Mouse (Mus musculus): ENCODE data around the gene Paf1. TPM values are rescaled to one million over a fixed set of nuclear protein-coding genes. Genes with fewer than 3 reads are reported as not detected.

The Paf1 gene
- polyA plus RNA-seq, 1 experiment from 2014 or later, result 97.4 TPM

GRCm38 (mm10) chr7:28368276-28368920 lies 24.4 kb upstream of the Paf1 start:
- no peaks in the 10 kb centered on the region for H3K27me3 ChIP-seq (ENCODE audit: insufficient read depth, low read length)
- peaks cover 21% of the 10 kb centered on the region for H3K4me1 ChIP-seq (ENCODE audit: insufficient read depth, low read length)

GRCm38 (mm10) chr7:28370051-28370450 lies 22.7 kb upstream of the Paf1 start:
- peak overlapping the region; percentile 92 for H3K4me3 ChIP-seq (ENCODE audit: low read length)
- H3K36me3 ChIP-seq (ENCODE audit: insufficient read depth, low read length), result peaks cover 44% of the 10 kb centered on the region
- H3K4me2 ChIP-seq (replicated peaks; ENCODE audit: low read depth, low read length), result peak overlapping the region; percentile 85
- H3K9me3 ChIP-seq (ENCODE audit: low read length), result no peaks in the 10 kb centered on the region
- H3K27ac ChIP-seq (ENCODE audit: low read length), result no peak overlapping the region
- peak overlapping the region; percentile 95 for H3K9ac ChIP-seq (replicated peaks; ENCODE audit: low read length)
- peaks cover 36% of the 10 kb centered on the region for H3K4me1 ChIP-seq (ENCODE audit: insufficient read depth, low read length)
- no peak for ATAC-seq (ENCODE audit: low FRiP score, low TSS enrichment)
- 91% methylated on average over 14 of the region's 14 CpGs for WGBS
- no peaks in the 10 kb centered on the region for H3K27me3 ChIP-seq (ENCODE audit: insufficient read depth, low read length)

More at GRCm38 (mm10) chr7:28368276-28368920, 24.4 kb upstream of the Paf1 start:
- H3K27ac ChIP-seq (ENCODE audit: low read length), result no peak overlapping the region
- H3K4me3 ChIP-seq (ENCODE audit: low read length), result no peak overlapping the region
- H3K9ac ChIP-seq (replicated peaks; ENCODE audit: low read length), result no peak overlapping the region
- ATAC-seq (ENCODE audit: low FRiP score, low TSS enrichment), result no peak
- WGBS, result 95% methylated on average over 16 of the region's 16 CpGs
- H3K36me3 ChIP-seq (ENCODE audit: insufficient read depth, low read length), result peaks cover 58% of the 10 kb centered on the region
- H3K9me3 ChIP-seq (ENCODE audit: low read length), result no peaks in the 10 kb centered on the region
- H3K4me2 ChIP-seq (replicated peaks; ENCODE audit: low read depth, low read length), result no peak overlapping the region

GRCm38 (mm10) chr7:28370977-28371513 lies 21.7 kb upstream of the Paf1 start:
- no peak for ATAC-seq (ENCODE audit: low FRiP score, low TSS enrichment)
- H3K4me2 ChIP-seq (replicated peaks; ENCODE audit: low read depth, low read length), result peak overlapping the region; percentile 85
- H3K36me3 ChIP-seq (ENCODE audit: insufficient read depth, low read length), result peaks cover 38% of the 10 kb centered on the region
- peak overlapping the region; percentile 97 for H3K27ac ChIP-seq (ENCODE audit: low read length)
- H3K4me3 ChIP-seq (ENCODE audit: low read length), result peak overlapping the region; percentile 92
- H3K9me3 ChIP-seq (ENCODE audit: low read length), result no peaks in the 10 kb centered on the region
- peaks cover 43% of the 10 kb centered on the region for H3K4me1 ChIP-seq (ENCODE audit: insufficient read depth, low read length)
- H3K27me3 ChIP-seq (ENCODE audit: insufficient read depth, low read length), result no peaks in the 10 kb centered on the region
- H3K9ac ChIP-seq (replicated peaks; ENCODE audit: low read length), result peak overlapping the region; percentile 95
- WGBS, result 2% methylated on average over 11 of the region's 11 CpGs

GRCm38 (mm10) chr7:28371514-28371989 lies 21.2 kb upstream of the Paf1 start:
- ATAC-seq (ENCODE audit: low FRiP score, low TSS enrichment), result peak; percentile 10
- WGBS, result under 1% methylated on average over 39 of the region's 43 CpGs
- H3K4me3 ChIP-seq (ENCODE audit: low read length), result peak overlapping the region; percentile 92

GRCm38 (mm10) chr7:28372251-28373108 lies 20.3 kb upstream of the Paf1 start, which contains the start of gene Plekhg2:
Gene Plekhg2 (minus strand): TSS chr7:28372599.
- Histone ChIP-seq H3K4me1 (ENCODE audit: insufficient read depth, low read length) (peaks cover 52% of the 10 kb centered on the region), H3K36me3 (ENCODE audit: insufficient read depth, low read length) (peaks cover 28% of the 10 kb centered on the region), H3K4me3 (ENCODE audit: low read length) (peak within 1 kb of the TSS; percentile 92), H3K27me3 (ENCODE audit: insufficient read depth, low read length) (no peaks in the 10 kb centered on the region), H3K9ac (replicated peaks; ENCODE audit: low read length) (peak within 1 kb of the TSS; percentile 95), H3K27ac (ENCODE audit: low read length) (peak within 1 kb of the TSS; percentile 97), H3K9me3 (ENCODE audit: low read length) (no peaks in the 10 kb centered on the region), H3K4me2 (replicated peaks; ENCODE audit: low read depth, low read length) (peak within 1 kb of the TSS; percentile 85)
- under 1% methylated on average over 63 of the region's 66 CpGs for WGBS
- ATAC-seq (ENCODE audit: low FRiP score, low TSS enrichment), result peak; percentile 92

More at GRCm38 (mm10) chr7:28371514-28371989, 21.2 kb upstream of the Paf1 start:
- Histone ChIP-seq H3K27ac (ENCODE audit: low read length) (peak overlapping the region; percentile 97), H3K9ac (replicated peaks; ENCODE audit: low read length) (peak overlapping the region; percentile 95), H3K4me2 (replicated peaks; ENCODE audit: low read depth, low read length) (peak overlapping the region; percentile 85), H3K9me3 (ENCODE audit: low read length) (no peaks in the 10 kb centered on the region), H3K36me3 (ENCODE audit: insufficient read depth, low read length) (peaks cover 36% of the 10 kb centered on the region), H3K4me1 (ENCODE audit: insufficient read depth, low read length) (peaks cover 45% of the 10 kb centered on the region), H3K27me3 (ENCODE audit: insufficient read depth, low read length) (no peaks in the 10 kb centered on the region)

GRCm38 (mm10) chr7:28373131-28373581 lies 19.6 kb upstream of the Paf1 start:
- H3K4me1 ChIP-seq (ENCODE audit: insufficient read depth, low read length), result peaks cover 59% of the 10 kb centered on the region
- H3K9me3 ChIP-seq (ENCODE audit: low read length), result no peaks in the 10 kb centered on the region
- WGBS, result under 1% methylated on average over 9 of the region's 9 CpGs
- H3K4me2 ChIP-seq (replicated peaks; ENCODE audit: low read depth, low read length), result peak overlapping the region; percentile 85
- peak overlapping the region; percentile 92 for H3K4me3 ChIP-seq (ENCODE audit: low read length)
- no peaks in the 10 kb centered on the region for H3K27me3 ChIP-seq (ENCODE audit: insufficient read depth, low read length)
- H3K27ac ChIP-seq (ENCODE audit: low read length), result peak overlapping the region; percentile 97
- ATAC-seq (ENCODE audit: low FRiP score, low TSS enrichment), result peak; percentile 1
- H3K9ac ChIP-seq (replicated peaks; ENCODE audit: low read length), result peak overlapping the region; percentile 57
- peaks cover 27% of the 10 kb centered on the region for H3K36me3 ChIP-seq (ENCODE audit: insufficient read depth, low read length)

- H3K36me3 ChIP-seq (ENCODE audit: insufficient read depth, low read length), result peaks cover 19% of the 10 kb centered on the region
- whole genome bisulfite sequencing, result 73% methylated on average over 7 of the region's 7 CpGs
- peaks cover 57% of the 10 kb centered on the region for H3K4me1 ChIP-seq (ENCODE audit: insufficient read depth, low read length)
Observed at GRCm38 (mm10) chr7:28373891-28374495, 18.8 kb upstream of the Paf1 start.

GRCm38 (mm10) chr7:28374647-28375046 lies 18.1 kb upstream of the Paf1 start:
- Histone ChIP-seq H3K36me3 (ENCODE audit: insufficient read depth, low read length) (peaks cover 13% of the 10 kb centered on the region), H3K9ac (replicated peaks; ENCODE audit: low read length) (peak overlapping the region; percentile 84), H3K27me3 (ENCODE audit: insufficient read depth, low read length) (no peaks in the 10 kb centered on the region), H3K27ac (ENCODE audit: low read length) (peak overlapping the region; percentile 100), H3K4me3 (ENCODE audit: low read length) (peak overlapping the region; percentile 80), H3K4me1 (ENCODE audit: insufficient read depth, low read length) (peaks cover 57% of the 10 kb centered on the region), H3K4me2 (replicated peaks; ENCODE audit: low read depth, low read length) (peak overlapping the region; percentile 81), H3K9me3 (ENCODE audit: low read length) (no peaks in the 10 kb centered on the region)
- WGBS, result 74% methylated on average over 10 of the region's 10 CpGs
- ATAC-seq (ENCODE audit: low FRiP score, low TSS enrichment), result no peak

More at GRCm38 (mm10) chr7:28373891-28374495, 18.8 kb upstream of the Paf1 start:
- Histone ChIP-seq H3K4me2 (replicated peaks; ENCODE audit: low read depth, low read length) (no peak overlapping the region), H3K9me3 (ENCODE audit: low read length) (no peaks in the 10 kb centered on the region), H3K27me3 (ENCODE audit: insufficient read depth, low read length) (no peaks in the 10 kb centered on the region), H3K4me3 (ENCODE audit: low read length) (no peak overlapping the region), H3K9ac (replicated peaks; ENCODE audit: low read length) (peak overlapping the region; percentile 35; the same call in 1 of the 2 replicates), H3K27ac (ENCODE audit: low read length) (peak overlapping the region; percentile 68)
- ATAC-seq (ENCODE audit: low FRiP score, low TSS enrichment), result no peak
